Mouse (Mus musculus) cerebellum, adult 18-20 months (tissue): ENCODE results near the gene Ube2r2.

Source experiments
- DNase-seq, 2 experiments: peaks; one replicate each; pipeline ENCODE4 v3.0.0; 2021

Ube2r2 gene

DNA sequence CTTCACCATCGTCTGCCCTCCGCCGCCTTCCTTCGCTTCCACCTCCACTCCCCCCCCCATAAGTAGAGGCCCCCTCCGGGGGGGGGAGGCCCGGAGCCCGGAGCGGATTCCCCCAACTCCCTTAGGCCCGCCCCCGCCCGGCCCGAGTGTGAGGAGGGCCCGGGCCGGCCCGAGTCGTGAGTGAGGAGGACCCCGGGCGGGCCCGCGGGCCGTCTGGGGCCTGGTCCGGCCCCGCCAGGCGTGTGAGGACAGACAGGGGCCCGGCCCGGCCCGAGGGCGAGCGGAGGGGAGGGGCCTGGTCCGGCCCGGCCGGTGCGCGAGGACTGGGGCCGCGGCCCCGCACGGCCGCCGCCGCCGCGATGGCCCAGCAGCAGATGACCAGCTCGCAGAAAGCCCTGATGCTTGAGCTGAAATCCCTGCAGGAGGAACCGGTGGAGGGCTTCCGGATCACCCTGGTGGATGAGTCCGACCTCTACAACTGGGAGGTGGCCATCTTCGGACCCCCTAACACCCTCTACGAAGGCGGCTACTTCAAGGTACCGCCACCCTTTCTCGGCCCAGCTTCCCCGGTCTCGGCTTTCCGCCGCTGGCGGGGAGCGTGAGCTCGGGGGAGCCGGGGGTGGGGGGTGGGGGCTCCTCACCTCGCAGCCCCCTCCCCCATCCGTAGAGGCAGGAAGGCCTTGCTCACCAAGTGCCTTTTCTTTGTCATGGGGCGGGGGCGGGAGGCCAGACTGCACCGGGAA is at the start of gene Ube2r2:
Gene Ube2r2, plus strand, starts transcription at position 33 of the 743 bp plus-strand sequence.
- DNase-seq: peak; percentile 40 to 74

DNA sequence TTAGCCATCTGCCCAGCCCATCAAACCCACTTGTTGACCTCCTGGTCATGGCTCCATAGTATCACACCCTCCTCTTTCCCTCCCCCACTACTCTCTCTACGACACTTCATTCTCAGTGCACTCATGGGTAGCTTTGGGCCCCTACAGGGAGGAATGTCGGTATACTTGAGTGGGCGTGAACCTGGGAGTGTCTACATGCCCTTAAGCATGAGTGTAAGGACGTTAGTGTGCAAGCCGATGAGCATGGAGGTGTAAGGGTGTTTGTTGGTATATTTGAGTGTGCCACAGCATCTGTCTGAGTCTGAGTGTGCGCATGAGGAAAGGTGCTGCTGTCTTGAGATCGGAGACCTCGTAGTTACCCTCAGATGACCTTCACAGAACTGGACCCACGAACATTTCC is 48.6 kb upstream of the Ube2r2 start:
- DNase-seq: no peak

DNA sequence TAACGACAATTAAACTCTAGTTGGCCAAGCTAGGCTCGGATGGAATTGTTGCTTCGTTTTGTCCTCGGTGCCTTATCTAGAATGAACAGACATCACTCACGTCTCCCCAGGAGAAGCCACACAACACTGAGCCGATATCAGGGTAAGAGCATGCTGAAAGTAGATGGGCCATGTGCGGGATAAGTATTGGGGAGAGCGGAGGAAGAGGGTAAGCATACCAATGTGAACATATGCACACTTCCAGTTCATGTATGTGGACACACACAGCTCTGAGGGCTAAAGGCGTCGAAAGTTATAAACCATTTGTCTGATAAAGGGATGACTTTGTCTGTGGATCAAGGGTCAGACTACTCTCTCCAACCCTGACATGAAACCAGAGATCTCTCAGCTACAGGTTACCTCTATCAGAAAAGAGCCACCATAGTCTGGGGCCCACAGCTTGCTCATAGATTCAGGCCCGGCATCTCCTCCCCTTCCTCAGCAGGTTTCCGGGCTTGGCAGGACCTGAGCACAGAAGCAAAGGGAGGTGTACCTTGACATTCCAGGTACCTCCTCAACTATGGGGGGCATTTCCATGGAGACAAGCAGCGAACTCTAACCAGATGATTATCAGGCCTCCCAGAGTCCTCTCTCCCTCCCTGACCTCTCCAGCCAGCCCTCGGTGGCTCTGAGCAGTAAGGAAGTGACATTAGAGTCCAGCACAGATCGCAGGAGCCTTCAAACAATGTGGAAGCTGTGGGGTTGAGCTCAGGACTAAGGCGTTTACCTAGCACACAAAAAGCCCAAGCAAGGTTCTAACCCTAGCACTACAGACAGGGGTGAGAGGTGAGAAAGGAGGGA is 47.9 kb upstream of the Ube2r2 start:
- DNase-seq: no peak

DNA sequence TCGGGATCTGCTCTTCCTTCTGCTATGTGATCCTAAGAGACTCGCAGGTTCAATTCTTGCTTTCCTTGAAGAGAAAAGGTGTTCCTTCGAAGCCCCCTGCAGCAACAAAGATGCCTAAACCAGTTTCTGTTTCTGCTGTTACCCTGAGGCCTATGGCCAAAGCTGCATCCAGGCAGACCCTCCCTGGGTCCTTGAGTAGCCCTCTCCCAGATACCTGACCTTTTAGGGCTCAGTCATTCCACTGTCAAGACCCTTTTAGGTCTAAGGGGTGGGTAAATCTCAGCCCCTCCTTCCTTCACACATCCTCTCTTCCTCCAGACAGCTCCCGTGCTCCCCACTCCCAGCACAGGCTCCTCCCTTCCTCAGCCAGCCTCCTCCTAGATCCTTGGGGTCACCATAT is 46.4 kb upstream of the Ube2r2 start:
- DNase-seq: no peak

DNA sequence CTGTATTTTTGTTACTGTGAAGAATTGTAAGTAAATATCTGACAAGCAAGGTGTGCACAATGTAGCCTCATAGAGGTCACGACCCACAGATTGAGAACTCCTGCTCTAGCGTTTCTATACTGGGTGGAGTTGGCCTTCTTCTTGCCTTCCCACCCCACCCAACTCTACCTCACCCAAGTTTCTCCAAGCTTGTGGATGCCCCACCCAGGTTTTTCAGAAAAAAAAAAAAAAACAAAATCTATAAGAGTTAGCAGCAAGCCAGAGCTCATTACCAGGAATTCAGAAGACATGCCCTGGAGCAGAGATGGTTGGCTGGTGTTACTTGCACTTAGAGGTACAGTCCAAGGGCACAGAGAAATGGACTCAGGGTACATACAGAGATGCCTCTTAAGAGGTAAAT is 45.8 kb upstream of the Ube2r2 start:
- no peak for DNase-seq

DNA sequence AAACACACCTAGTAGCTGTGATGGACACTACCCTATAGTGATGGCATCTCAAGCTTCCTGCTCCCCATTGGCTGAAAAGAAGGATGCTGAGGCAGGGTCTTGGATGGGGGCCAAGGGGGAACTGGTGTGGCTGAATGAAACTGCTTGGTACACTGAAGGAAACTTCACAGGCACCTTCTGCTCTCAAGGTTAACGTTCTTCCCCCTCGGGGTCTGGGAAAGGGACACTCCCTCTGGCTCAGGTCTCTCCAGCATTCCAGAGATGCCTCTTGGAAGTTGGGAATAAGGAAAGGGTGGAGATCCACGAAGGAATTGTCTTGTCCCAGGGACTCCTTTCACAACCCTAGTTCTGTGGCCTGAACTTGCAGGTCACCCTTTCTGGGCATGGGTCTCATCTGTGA is 44.2 kb upstream of the Ube2r2 start:
- no peak for DNase-seq

DNA sequence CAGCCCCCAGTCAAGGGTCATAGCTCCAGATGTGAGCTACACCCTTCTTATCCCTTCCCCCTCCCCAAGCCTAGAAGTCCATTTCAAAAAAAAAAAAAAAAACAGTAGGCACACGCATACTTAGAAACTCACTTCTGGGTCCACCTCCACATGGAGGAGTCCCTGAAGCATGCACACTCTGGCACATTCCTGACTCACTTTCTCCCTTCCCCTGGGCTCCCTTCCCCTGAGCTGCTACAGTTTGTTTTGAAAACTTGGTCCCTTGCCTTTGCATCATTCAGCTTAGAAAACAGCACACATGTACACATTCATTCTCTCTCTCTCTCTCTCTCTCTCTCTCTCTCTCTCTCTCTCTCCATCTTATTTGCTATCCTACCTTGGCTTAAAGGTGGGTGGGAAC is 42.6 kb upstream of the Ube2r2 start:
- no peak for DNase-seq

DNA sequence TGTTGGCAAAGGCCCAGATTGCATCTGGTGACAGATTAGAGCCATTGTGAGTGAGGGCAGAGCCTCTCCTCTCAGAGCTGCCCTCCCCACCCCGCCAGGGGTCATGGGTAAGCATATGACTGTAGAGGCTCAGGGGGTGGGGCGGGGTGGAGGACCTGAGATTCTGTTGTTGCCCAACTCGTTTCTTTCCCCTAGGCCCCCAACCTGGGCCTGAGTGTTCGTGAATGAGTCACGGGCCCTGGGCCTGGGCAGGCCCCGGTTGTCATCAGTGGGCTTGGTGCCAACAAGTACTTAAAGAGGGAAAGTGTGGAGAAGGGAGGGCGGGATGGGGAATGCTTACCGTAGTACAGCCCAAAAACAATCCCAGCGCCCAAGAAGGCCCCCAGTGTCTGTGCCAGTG is 41.2 kb upstream of the Ube2r2 start:
- DNase-seq: no peak

DNA sequence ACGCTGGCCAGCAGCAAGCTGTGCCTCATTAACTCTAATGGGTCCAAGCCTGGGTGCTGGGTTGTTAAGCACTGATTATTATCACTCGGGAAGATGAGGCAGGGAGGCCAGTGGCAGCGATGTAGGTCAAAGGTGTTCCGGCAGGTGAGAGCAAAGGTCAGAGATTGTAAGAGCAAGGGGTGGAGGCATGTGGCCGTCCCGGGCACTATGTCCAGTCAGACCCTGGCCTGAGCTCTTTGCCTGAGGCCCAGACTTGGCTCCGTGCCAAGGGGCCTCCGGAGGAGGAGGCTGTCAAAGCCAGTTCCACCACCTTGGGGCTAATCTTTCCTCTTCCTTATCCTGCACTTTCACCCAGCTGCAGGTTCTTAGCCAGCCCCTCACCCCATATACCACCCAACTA is 39.4 kb upstream of the Ube2r2 start:
- DNase-seq: no peak

DNA sequence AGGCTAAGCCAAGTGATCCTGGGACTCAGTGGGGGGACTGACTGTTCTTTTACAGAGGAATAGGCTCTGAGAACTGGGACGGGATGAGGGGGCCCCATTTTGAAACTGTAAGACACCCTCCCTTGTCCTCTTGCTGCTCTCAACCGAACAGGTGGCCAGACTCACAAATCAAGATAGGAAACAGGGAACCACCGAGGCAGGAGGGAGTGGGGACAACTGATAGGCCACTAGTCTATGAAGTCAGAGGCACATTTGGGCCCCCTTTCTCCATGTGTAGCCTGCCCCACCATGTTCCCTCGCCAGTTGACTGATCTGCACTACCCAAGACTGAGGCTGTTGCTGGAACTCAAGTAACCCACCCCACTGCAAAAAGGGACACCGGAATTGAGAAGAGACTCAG is 38.7 kb upstream of the Ube2r2 start:
- DNase-seq: no peak

DNA sequence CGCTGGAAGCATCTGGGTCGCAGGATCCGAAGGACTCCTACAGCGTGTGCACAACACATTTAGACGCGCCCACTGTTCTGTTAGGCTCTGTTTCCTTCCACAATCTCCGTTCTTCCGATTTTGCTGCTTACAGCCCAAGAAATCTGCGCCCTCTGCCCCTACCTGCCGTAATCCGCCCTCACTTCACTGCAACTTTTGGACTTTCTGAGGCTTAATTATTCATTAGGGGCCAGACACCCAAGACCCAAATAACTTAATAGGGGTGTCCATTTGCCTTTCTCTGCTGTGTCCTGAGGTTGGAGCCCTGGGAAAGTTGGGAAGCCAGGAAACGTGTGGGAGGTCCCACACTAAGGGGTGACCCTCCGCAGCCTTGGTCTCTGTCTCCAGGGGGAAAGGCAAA is 38.2 kb upstream of the Ube2r2 start:
- DNase-seq: no peak

DNA sequence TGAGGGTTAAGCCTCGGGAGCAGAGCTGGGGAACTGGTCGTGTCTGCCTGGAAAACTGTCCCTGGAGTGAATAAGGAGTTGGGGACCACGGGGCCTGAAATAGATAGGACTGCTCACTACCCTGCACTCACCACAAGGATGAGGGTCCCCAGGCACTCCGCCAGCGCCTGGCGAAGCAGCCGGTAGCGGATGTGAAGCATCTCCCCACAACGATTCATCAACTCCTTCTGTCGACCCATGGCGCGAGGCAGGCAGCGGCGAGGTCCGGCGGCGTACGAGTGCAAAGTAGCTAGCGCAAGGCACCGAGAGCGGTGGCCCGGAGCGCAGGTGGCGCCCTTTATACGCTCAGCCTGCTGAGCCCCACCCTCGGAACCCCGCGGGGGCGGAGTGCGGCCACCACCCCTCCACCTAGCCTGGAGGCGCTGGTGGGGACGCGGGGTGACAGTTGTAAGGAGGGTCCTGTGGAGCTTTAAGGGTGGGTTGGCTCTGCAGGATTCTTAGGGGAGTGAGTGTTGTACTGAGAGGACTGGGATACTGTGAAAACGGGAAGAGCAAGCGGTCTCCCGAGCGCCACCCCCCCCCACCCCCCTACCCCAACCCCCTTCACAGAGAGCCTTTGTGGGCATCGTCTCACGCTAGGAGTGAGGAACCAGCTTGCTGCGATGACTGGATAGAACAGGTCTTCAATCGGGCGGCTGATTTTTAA is 37.5 kb upstream of the Ube2r2 start, which contains the start of gene Aqp3:
Gene Aqp3, minus strand, starts transcription at position 313 of the 706 bp plus-strand sequence.
- DNase-seq: no peak

DNA sequence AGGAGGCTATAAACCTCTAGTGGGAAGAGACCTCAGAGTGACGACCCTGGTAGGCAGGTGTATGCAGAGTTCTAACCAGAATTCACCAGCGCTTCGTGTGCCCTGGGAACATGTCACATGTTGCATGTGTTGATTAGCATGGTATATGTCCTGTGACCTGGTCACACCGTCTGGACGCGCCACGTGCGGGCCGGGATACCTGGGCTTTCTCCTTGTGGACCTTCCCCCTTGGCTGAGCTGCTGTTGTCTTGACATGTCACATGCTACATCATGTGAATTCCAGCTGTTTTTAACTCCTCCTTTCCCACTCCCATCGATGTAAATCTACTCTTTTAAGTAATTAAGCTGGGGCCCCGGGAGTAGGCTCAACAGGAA is 37.0 kb upstream of the Ube2r2 start:
- no peak for DNase-seq

DNA sequence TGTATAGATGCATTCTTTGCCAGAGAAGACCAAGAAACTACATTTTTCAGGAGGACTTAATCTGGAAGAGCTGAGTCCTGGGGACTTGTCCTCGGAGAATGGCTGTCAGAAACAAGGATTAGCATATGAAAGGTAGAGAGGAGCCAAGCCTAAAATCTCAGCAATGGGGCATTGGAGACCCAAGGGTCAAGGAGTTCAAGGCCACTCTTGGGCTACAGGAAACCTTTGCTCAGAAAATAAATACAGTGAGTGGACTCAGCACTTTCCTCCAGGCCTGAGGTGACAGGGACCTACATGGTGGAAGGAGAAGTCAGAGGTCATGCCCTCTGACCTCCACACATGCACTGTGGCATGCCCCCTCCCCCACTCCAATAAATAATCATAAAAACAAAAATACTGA is 34.6 kb upstream of the Ube2r2 start:
- no peak for DNase-seq

DNA sequence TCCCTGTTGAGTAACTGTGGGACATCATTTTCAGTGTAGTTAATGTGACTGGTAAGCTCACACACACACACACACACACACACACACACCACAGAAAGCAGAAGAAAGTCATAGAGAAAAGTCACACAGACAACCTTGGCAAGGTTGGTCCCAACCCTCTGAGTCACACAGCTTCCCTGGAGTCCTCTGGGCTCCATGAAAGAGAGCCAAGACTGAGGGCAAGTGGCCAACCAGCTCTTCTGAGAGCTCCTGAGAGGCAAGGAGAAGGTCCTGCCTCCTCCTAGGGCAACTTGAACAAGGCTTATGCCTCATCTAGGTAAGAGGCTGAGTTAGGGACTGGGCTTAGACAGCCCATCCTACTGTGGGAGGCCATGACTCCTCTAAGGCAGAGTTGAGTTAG is 32.6 kb upstream of the Ube2r2 start:
- DNase-seq: no peak

DNA sequence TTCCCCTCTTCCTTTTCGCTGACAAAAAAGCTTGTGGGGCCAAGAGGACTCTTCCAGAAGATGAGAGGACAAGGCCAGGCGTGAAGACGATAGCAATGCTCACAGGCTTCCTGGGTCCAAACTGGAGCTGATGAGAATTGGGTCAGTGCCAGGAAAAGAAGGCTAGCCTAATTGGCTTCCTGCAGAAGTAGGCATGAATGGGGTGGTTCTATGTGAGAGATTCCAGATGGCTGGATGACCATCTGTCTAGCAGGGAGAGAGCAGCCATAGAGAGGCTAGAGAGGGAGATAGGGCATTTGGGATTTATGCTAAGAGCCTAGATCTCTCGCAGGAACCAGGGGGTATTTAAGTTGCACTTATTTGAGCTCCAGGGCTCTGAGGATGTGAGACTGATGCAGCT is 28.1 kb upstream of the Ube2r2 start:
- DNase-seq: peak; percentile 23 to 50

DNA sequence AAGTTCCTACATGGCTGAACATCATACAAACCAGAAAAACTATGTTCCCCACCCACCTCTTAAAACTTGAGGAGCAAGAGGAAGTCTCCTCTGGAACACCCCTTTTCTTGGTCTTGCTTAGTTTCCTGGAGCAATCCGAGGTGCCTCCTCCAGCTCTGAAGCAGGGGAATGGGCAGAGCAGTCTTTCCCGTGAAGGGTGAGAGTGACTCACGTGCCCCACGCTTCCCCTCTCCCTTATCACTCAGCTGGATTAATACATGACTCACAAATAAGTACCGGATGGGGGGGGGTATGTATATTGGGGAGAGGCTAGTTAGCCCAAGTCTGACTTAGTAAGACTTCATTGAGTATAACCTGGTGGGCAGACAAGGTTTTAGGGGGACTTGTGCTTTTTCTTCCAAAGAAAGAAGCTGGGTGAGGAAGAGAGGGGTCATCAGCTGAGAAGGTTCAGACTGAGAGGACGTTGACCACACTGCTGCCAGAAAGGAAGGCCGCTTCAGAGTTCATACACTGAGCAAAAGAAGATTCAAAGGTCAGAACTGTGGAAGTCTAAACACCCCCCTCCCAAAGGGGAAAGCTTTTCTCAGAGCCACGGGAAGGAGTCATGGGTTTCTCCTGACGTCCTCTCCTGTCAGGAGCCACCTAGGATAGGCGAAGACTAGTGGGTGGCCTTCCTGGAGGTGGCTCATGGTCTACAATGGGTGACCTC is 26.7 kb upstream of the Ube2r2 start:
- no peak for DNase-seq

DNA sequence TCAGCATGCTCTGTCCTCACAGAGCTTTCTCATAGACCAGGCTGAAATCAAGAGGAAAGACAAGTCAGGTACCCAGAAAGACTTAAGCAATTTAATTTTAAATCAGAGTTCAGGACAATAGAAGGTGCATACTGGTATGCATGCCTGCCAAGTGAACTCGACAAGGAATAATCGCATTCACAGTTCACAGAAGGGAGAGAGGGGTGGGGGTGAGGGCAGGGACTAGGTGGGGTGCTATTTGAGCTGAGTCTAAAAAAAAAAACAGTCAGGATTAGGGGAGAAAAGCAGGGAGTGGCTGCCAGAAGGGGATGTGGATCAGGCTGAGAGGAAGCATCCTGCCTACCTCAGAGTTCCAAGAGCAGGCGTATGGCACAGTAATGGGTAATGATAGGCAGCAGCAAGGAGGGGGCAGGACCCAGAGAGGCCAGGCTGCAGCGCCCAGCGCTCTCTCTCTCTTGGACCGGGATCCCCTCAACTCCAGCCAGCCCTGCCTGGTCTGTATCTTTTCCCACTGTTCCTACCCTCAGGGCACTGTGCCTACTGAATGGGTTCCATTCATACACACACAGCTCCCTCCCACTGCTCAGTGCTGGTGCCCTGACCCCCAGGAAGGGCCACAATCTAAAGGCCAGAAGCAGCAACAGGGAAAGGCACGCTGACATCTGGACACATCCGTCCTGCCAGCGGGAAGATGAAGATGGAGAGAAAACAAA is 21.0 kb upstream of the Ube2r2 start:
- no peak for DNase-seq

DNA sequence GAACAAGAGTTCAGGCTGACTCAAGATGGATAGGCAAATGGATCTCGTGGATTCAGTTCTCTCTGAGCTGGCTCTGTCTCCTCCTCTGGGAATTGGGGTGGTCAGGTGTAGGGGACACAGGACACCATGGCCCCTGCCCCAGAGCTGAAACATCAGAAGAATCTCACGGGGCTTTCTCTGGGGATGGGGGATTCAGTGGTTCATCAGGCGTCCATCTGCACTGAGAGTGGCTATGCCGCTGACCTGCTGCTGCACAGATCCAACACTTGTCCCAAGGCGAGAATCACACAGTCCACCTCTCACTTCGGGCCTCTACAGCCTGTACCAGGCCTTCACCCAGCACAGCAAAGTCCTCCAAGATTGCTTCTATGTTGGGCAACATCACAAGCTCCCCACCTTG is 20.5 kb upstream of the Ube2r2 start:
- no peak for DNase-seq

DNA sequence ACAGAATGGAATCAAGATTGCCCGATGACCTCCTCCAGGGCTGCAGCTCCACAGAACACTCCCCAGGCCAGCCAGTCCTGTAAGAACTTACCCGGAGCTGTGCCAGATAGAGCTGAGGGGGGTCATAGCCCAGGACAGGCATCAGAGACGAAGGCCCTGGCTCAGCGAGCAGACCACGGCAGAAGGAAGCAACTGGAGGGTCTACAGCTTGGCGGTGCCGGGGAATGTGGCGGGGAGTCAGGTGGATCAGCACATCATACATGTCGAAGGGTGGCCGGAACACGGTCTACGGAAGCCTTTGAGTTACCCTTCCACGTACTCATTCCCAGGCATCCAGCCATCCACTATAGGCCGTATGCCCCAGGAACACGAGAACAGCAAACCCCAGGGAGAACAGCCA is 19.8 kb upstream of the Ube2r2 start:
- DNase-seq: no peak

DNA sequence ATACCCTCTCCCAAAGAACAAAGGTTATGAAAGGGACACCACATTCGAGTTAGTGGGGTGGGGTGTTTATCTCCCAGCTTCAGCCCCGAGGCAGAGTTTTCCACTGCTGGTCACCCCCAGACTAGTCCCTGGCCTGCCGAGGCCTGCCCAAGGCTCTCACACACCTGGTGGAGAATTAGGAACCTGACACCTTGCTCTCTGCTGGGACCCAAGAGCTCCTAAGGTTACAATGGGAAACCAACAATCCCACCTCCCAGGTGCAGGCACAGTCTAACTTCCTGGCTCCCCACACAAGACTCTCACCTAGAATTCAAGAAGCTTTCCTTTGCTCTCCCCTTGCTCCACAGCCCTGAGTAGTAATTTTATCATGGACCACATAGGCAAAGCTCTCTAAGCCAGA is 18.7 kb upstream of the Ube2r2 start:
- DNase-seq: no peak

DNA sequence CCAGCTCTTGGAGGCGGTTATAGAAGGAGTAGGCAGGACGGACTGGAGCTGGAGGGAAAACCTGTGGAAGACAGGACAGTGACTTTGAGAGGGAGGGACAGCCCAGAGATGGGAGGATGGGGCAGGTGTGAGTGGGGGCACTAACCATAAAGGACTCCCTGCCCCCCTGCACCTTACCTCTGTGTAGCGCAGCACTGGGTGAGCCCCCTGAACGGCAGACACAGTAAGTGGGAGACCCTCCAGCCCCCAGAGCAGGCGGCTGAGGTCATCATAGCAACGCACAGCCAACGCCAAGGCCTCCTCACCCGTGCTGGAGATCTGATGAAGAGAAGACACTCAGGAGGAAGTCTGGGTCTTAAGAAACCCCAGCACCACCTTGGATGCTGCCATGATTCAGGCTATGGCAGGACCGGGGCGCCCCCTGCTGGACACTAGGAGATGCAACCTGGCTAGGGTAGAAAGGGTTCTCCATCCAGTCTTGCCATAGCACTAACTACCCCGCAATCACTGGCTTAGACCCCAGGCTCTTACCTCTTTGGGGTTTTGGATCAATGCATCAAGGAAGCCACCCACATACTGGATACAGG is 16.7 kb upstream of the Ube2r2 start:
- DNase-seq: peak; percentile 37 to 66
